Mouse (Mus musculus) fat pad, adult 2 months (tissue): ENCODE results near the gene Vmn1r29.
"Not testable (repeated sequence)": the region's sequence is repeated elsewhere in the genome, so short reads cannot be mapped to it uniquely, and the experiment has no call there.

Experiments
- DNase-seq: peaks from one replicate; pipeline ENCODE4 v3.0.0-alpha.2; 2011; ENCODE audit warnings: low read depth, low spot score; ENCODE audit errors: extremely low read depth

Vmn1r29 gene

GRCm38 (mm10) chr6:58301249-58301648 lies at the start of gene Vmn1r29:
Vmn1r29 (plus strand) TSS chr6:58301549.
- no peak for DNase-seq

- DNase-seq, result no peak
These were observed 39.6 kb upstream of the Vmn1r29 start, which contains the start of gene Vmn1r28 for GRCm38 (mm10) chr6:58261737-58262136. Vmn1r28 (plus strand) TSS chr6:58262037.

- not testable (repeated sequence) for DNase-seq
These were observed 21.7 kb upstream of the Vmn1r29 start for GRCm38 (mm10) chr6:58279661-58280060.

- DNase-seq, result no peak
These were observed 9.1 kb upstream of the Vmn1r29 start for GRCm38 (mm10) chr6:58292201-58292600.

GRCm38 (mm10) chr6:58298511-58298910 lies 2.8 kb upstream of the Vmn1r29 start:
- not testable (repeated sequence) for DNase-seq

- DNase-seq, result not testable (repeated sequence)
These were observed 29.3 kb downstream of the Vmn1r29 start for GRCm38 (mm10) chr6:58330686-58331085.
